Comparison of ENCODE assay signal across 16 mouse cellular contexts in genomic region chr2:167754929-167755551, GRCm38 (mm10).
A peak's percentile ranks its signal among the peaks of the same experiment; 100 is the strongest.
DNase-seq lines count a peak whose midpoint lies in the region; ATAC-seq and TF ChIP-seq lines count a peak whose summit lies in the region.
"Had no signal": no experiment of that assay in that cellular context is flagged by ENCODE, and none has a peak within 500 bp of the region (broad histone marks: within the 10 kb centered on the region; RNA-seq: fewer than 3 reads in every experiment).

No protein-coding gene starts in this region.

- H3K9ac ChIP-seq in heart, embryonic 11.5 days (ENCODE audit: low read depth, low read length): 0 out of 2 replicates have a peak overlapping the region, but pooled peaks have one; percentile 10
- H3K9ac ChIP-seq: forebrain, embryonic 15.5 days; liver, embryonic 13.5 days; neural tube, embryonic 12.5 days had no signal

- no peaks in the 10 kb centered on the region for H3K36me3 ChIP-seq in heart, embryonic 11.5 days (ENCODE audit: control insufficient read depth, insufficient read depth, low read length)
- no peaks in the 10 kb centered on the region for H3K36me3 ChIP-seq in spleen, adult 2 months (ENCODE audit: control insufficient read depth, insufficient read depth, low read length)
- H3K36me3 ChIP-seq: forebrain, embryonic 15.5 days; liver, embryonic 13.5 days; neural tube, embryonic 12.5 days had no signal

- H3K9me3 ChIP-seq in heart, embryonic 11.5 days (replicated peaks; ENCODE audit: control insufficient read depth, low read length): no peaks in the 10 kb centered on the region
- H3K9me3 ChIP-seq: forebrain, embryonic 15.5 days; liver, embryonic 13.5 days; neural tube, embryonic 12.5 days had no signal

- no peak overlapping the region for H3K27ac ChIP-seq in heart, embryonic 11.5 days (ENCODE audit: low read depth, low read length)
- 0 out of 2 replicates have a peak overlapping the region, but pooled peaks have one; percentile 73 for H3K27ac ChIP-seq in spleen, adult 2 months (ENCODE audit: insufficient read depth, low read length)
- H3K27ac ChIP-seq: forebrain, embryonic 15.5 days; kidney, postnatal 0 days; neural tube, embryonic 12.5 days had no signal

- no peak overlapping the region for H3K4me2 ChIP-seq in heart, embryonic 11.5 days
- H3K4me2 ChIP-seq: forebrain, embryonic 15.5 days; liver, embryonic 13.5 days; neural tube, embryonic 12.5 days had no signal

- H3K27me3 ChIP-seq in heart, embryonic 11.5 days (ENCODE audit: control insufficient read depth, insufficient read depth, low read length): 0 out of 2 replicates have a peak, but pooled peaks cover 4% of the 10 kb centered on the region
- H3K27me3 ChIP-seq in spleen, adult 2 months (ENCODE audit: control insufficient read depth, insufficient read depth, low read length): no peaks in the 10 kb centered on the region
- H3K27me3 ChIP-seq: forebrain, embryonic 15.5 days; liver, embryonic 13.5 days; neural tube, embryonic 12.5 days had no signal

- H3K4me1 ChIP-seq in heart, embryonic 11.5 days (ENCODE audit: control insufficient read depth, insufficient read depth, low read length): peaks cover 32% of the 10 kb centered on the region
- peaks cover 26% of the 10 kb centered on the region; the same call in 1 of the 2 replicates for H3K4me1 ChIP-seq in spleen, adult 2 months (ENCODE audit: control insufficient read depth, insufficient read depth, insufficient read length)
- H3K4me1 ChIP-seq: forebrain, embryonic 15.5 days had no signal

- TF ChIP-seq CTCF in spleen, adult 2 months (IDR thresholded peaks at IDR 0.05; ENCODE audit: extremely low read depth, insufficient read depth, insufficient read length, insufficient replicate concordance): no peak

- ATAC-seq in heart, embryonic 11.5 days (replicated peaks; ENCODE audit: insufficient number of reproducible peaks, low FRiP score, low TSS enrichment): no peak
- ATAC-seq: forebrain, embryonic 15.5 days; midbrain, embryonic 16.5 days had no signal

- H3K4me3 ChIP-seq in heart, embryonic 11.5 days (ENCODE audit: low read depth, low read length): no peak overlapping the region
- H3K4me3 ChIP-seq in spleen, adult 2 months (ENCODE audit: extremely low read depth, insufficient read depth, insufficient read length): no peak overlapping the region
- H3K4me3 ChIP-seq: forebrain, embryonic 15.5 days; liver, embryonic 13.5 days; neural tube, embryonic 12.5 days had no signal

- no peak for DNase-seq in heart, postnatal 36 days
- DNase-seq in B cell, adult 2 months: peak; percentile 88 to 91
- DNase-seq in induced T-regulatory cell, adult 2 months (ENCODE audit: low read depth): peak; percentile 50
- DNase-seq in spleen, adult 2 months (ENCODE audit: low read depth in 1 of 2, low spot score in 2 of 2): peak; percentile 72 to 85
- DNase-seq in kidney, postnatal 36 days: no peak
- DNase-seq in cerebellum, postnatal 36 days: no peak
- DNase-seq: adrenal gland, adult 8-10 months; cerebellum, adult 9-10 months; liver, embryonic 13.5 days; right cerebral cortex, postnatal 25 days; thymus, postnatal 36 days had no signal

- 57% methylated on average over 22 of the region's 22 CpGs for WGBS in heart, embryonic 11.5 days (ENCODE audit: insufficient replicate concordance)
- WGBS in spleen, adult 2 months: 43% methylated on average over 22 of the region's 22 CpGs

- intact Hi-C loops in heart, postnatal 36 days (cut with DNase I): loop anchor here (5.0 kb wide), 1 partner anchor 58 kb away; no protein-coding TSS in a partner anchor

- TF ChIP-seq POLR2A in spleen, adult 2 months (IDR thresholded peaks at IDR 0.05; ENCODE audit: low read depth, low read length): no peak

Comparison
In these comparisons a context has a peak if more than half of its experiments do, and no peak if none do; other contexts are left out.
1. DNase-seq: peak in B cell, adult 2 months (2 of 2), induced T-regulatory cell, adult 2 months (single experiment) and spleen, adult 2 months (2 of 2); none in heart, postnatal 36 days (0 of 2), kidney, postnatal 36 days (0 of 2) and cerebellum, postnatal 36 days (0 of 2).